In the genomic region with DNA sequence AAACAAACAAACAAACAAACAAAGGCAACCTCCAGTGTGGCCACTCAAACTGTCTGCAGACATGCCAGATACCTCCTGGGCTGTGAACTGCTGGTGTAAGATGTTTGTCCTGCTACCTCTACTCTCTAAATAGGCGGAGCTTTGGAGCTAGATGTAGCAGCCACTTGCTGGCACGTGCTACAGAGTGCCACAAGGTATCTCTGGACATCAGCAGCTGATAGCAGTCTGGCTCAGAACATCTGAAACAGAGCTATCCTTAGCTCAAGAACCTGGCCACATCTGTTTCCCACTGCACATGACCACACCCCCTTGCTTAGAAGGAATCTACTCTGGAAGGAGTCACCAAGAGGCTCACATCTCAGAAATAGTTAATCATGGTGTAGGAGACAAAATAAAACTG, we compare ENCODE assay signal across 30 mouse cellular contexts. TPM values are rescaled to one million over a fixed set of nuclear protein-coding genes. Genes with fewer than 3 reads are reported as not detected.
A peak's percentile ranks its signal among the peaks of the same experiment; 100 is the strongest.
DNase-seq lines count a peak whose midpoint lies in the region; ATAC-seq and TF ChIP-seq lines count a peak whose summit lies in the region.
"Had no signal": no experiment of that assay in that cellular context is flagged by ENCODE, and none has a peak within 500 bp of the region (broad histone marks: within the 10 kb centered on the region; RNA-seq: fewer than 3 reads in every experiment).

No protein-coding gene starts in this region.

- no peak for ATAC-seq in kidney, embryonic 15.5 days (replicated peaks; ENCODE audit: low FRiP score)
- ATAC-seq in intestine, embryonic 14.5 days (replicated peaks; ENCODE audit: low FRiP score, low TSS enrichment, low read depth), result no peak
- no peak for ATAC-seq in intestine, postnatal 0 days
- ATAC-seq in forebrain, embryonic 12.5 days (ENCODE audit: low FRiP score), result no peak
- ATAC-seq: CD4-positive, CD25-positive, alpha-beta regulatory T cell, adult 4 months; forebrain, embryonic 13.5 days; forebrain, embryonic 16.5 days; hindbrain, embryonic 16.5 days; Patski had no signal

- no peaks in the 10 kb centered on the region for H3K36me3 ChIP-seq in kidney, adult 2 months (ENCODE audit: control insufficient read depth, insufficient read depth, low read length)
- H3K36me3 ChIP-seq in kidney, embryonic 15.5 days, result no peaks in the 10 kb centered on the region
- no peaks in the 10 kb centered on the region for H3K36me3 ChIP-seq in intestine, embryonic 14.5 days (ENCODE audit: control insufficient read depth, insufficient read depth, low read length)
- H3K36me3 ChIP-seq in intestine, postnatal 0 days (ENCODE audit: control insufficient read depth, insufficient read depth), result no peaks in the 10 kb centered on the region; the same call in 1 of the 2 replicates
- H3K36me3 ChIP-seq in small intestine, adult 2 months (ENCODE audit: control insufficient read depth, insufficient read depth, low read length), result peaks cover 8% of the 10 kb centered on the region; the same call in 1 of the 2 replicates
- no peaks in the 10 kb centered on the region for H3K36me3 ChIP-seq in forebrain, embryonic 12.5 days (replicated peaks)
- H3K36me3 ChIP-seq in midbrain, embryonic 10.5 days, result no peaks in the 10 kb centered on the region
- H3K36me3 ChIP-seq: embryonic facial prominence, embryonic 12.5 days; embryonic facial prominence, embryonic 15.5 days; hindbrain, embryonic 10.5 days; hindbrain, embryonic 13.5 days had no signal

- H3K9ac ChIP-seq in kidney, embryonic 15.5 days, result no peak overlapping the region
- H3K9ac ChIP-seq in intestine, embryonic 14.5 days (ENCODE audit: low read length), result no peak overlapping the region
- no peak overlapping the region for H3K9ac ChIP-seq in intestine, postnatal 0 days (ENCODE audit: low read depth, low read length)
- H3K9ac ChIP-seq in forebrain, embryonic 12.5 days, result no peak overlapping the region
- H3K9ac ChIP-seq: embryonic facial prominence, embryonic 12.5 days; embryonic facial prominence, embryonic 15.5 days; forebrain, embryonic 13.5 days; hindbrain, embryonic 13.5 days had no signal

- TF ChIP-seq POLR2A in kidney, adult 2 months (IDR thresholded peaks at IDR 0.05; ENCODE audit: low read depth, low read length), result no peak
- no peak for TF ChIP-seq POLR2A in small intestine, adult 2 months (IDR thresholded peaks at IDR 0.05; ENCODE audit: low read depth, low read length)

- H3K4me3 ChIP-seq in kidney, adult 2 months (ENCODE audit: insufficient read depth, low read depth, low read length), result no peak overlapping the region
- no peak overlapping the region for H3K4me3 ChIP-seq in kidney, embryonic 15.5 days (replicated peaks)
- no peak overlapping the region for H3K4me3 ChIP-seq in intestine, embryonic 14.5 days (ENCODE audit: low read depth, low read length)
- peak overlapping the region; percentile 25; the same call in 1 of the 2 replicates for H3K4me3 ChIP-seq in intestine, postnatal 0 days (ENCODE audit: low read depth, low read length)
- peak overlapping the region; percentile 52; the same call in 1 of the 2 replicates for H3K4me3 ChIP-seq in small intestine, adult 2 months (ENCODE audit: low read depth, low read length)
- H3K4me3 ChIP-seq in forebrain, embryonic 12.5 days (replicated peaks), result no peak overlapping the region
- H3K4me3 ChIP-seq in midbrain, embryonic 10.5 days, result no peak overlapping the region
- H3K4me3 ChIP-seq: embryonic facial prominence, embryonic 12.5 days; embryonic facial prominence, embryonic 15.5 days; erythroblast, embryonic 14.5 days; forebrain, embryonic 13.5 days; gastrocnemius, adult 2 months; hindbrain, embryonic 10.5 days; hindbrain, embryonic 13.5 days had no signal

- DNase-seq in kidney, adult 2 months, result peak; percentile 30
- no peak for DNase-seq in intestine, embryonic 14.5 days (ENCODE audit: low spot score)
- DNase-seq in lung, postnatal 14 days, result no peak
- no peak for DNase-seq in midbrain, embryonic 10.5 days (ENCODE audit: low spot score)
- DNase-seq: adrenal gland, postnatal 10 days; adrenal gland, postnatal 36 days; cerebellum, adult 18-20 months; cerebellum, adult 9-10 months; cerebellum, postnatal 25 days; gastrocnemius, adult 2 months; gastrocnemius, postnatal 14 days; heart, adult 18-20 months; heart, postnatal 36 days had no signal

- no peaks in the 10 kb centered on the region for H3K9me3 ChIP-seq in kidney, embryonic 15.5 days (replicated peaks)
- no peaks in the 10 kb centered on the region for H3K9me3 ChIP-seq in intestine, embryonic 14.5 days (ENCODE audit: control insufficient read depth, low read length)
- H3K9me3 ChIP-seq in intestine, postnatal 0 days (ENCODE audit: control insufficient read depth), result no peaks in the 10 kb centered on the region
- H3K9me3 ChIP-seq in forebrain, embryonic 12.5 days, result no peaks in the 10 kb centered on the region
- no peaks in the 10 kb centered on the region for H3K9me3 ChIP-seq in midbrain, embryonic 10.5 days (replicated peaks)
- H3K9me3 ChIP-seq: embryonic facial prominence, embryonic 12.5 days; embryonic facial prominence, embryonic 15.5 days; forebrain, embryonic 13.5 days; hindbrain, embryonic 10.5 days; hindbrain, embryonic 13.5 days had no signal

- TF ChIP-seq CTCF in kidney, adult 2 months (conservative IDR thresholded peaks at IDR 0.05; ENCODE audit: insufficient read depth, insufficient read length, low read depth, low read length), result no peak
- TF ChIP-seq CTCF in intestine, postnatal 0 days (IDR thresholded peaks at IDR 0.05; ENCODE audit: low read depth), result no peak
- TF ChIP-seq CTCF in small intestine, adult 2 months (IDR thresholded peaks at IDR 0.05; ENCODE audit: extremely low read depth, insufficient read length, insufficient replicate concordance, low read depth, low read length), result no peak

- WGBS in kidney, adult 2 months, result 50% methylated on average over 2 of the region's 2 CpGs
- WGBS in kidney, embryonic 15.5 days, result 74% methylated on average over 2 of the region's 2 CpGs
- WGBS in intestine, embryonic 14.5 days, result 59% methylated on average over 2 of the region's 2 CpGs
- WGBS in intestine, postnatal 0 days, result 38% methylated on average over 2 of the region's 2 CpGs
- 49% methylated on average over 2 of the region's 2 CpGs for WGBS in small intestine, adult 2 months
- WGBS in forebrain, embryonic 12.5 days, result 78% methylated on average over 2 of the region's 2 CpGs
- WGBS in midbrain, embryonic 10.5 days, result 85% methylated on average over 2 of the region's 2 CpGs

- H3K4me2 ChIP-seq in kidney, embryonic 15.5 days, result no peak overlapping the region
- peak overlapping the region; percentile 33; the same call in 1 of the 2 replicates for H3K4me2 ChIP-seq in intestine, embryonic 14.5 days (ENCODE audit: low read length)
- peak overlapping the region; percentile 58 for H3K4me2 ChIP-seq in intestine, postnatal 0 days (replicated peaks; ENCODE audit: low read depth)
- H3K4me2 ChIP-seq in forebrain, embryonic 12.5 days, result no peak overlapping the region
- H3K4me2 ChIP-seq: embryonic facial prominence, embryonic 12.5 days; embryonic facial prominence, embryonic 15.5 days; forebrain, embryonic 13.5 days; hindbrain, embryonic 13.5 days had no signal

- peaks cover 8% of the 10 kb centered on the region; the same call in 1 of the 2 replicates for H3K4me1 ChIP-seq in kidney, adult 2 months (ENCODE audit: control insufficient read depth, insufficient read depth, low read length)
- peaks cover 30% of the 10 kb centered on the region for H3K4me1 ChIP-seq in kidney, embryonic 15.5 days
- no peaks in the 10 kb centered on the region; the same call in 1 of the 2 replicates for H3K4me1 ChIP-seq in intestine, embryonic 14.5 days (replicated peaks; ENCODE audit: control insufficient read depth, insufficient read depth, low read length)
- H3K4me1 ChIP-seq in intestine, postnatal 0 days (replicated peaks; ENCODE audit: control insufficient read depth, insufficient read depth, low read length), result no peaks in the 10 kb centered on the region; the same call in 1 of the 2 replicates
- peaks cover 21% of the 10 kb centered on the region; the same call in 1 of the 2 replicates for H3K4me1 ChIP-seq in small intestine, adult 2 months (ENCODE audit: control insufficient read depth, insufficient read depth, insufficient read length, low read length)
- H3K4me1 ChIP-seq in forebrain, embryonic 12.5 days, result peaks cover 5% of the 10 kb centered on the region; the same call in 1 of the 2 replicates
- peaks cover 20% of the 10 kb centered on the region for H3K4me1 ChIP-seq in midbrain, embryonic 10.5 days
- H3K4me1 ChIP-seq: forebrain, embryonic 13.5 days; hindbrain, embryonic 13.5 days had no signal

- peak overlapping the region; percentile 43; the same call in 1 of the 2 replicates for H3K27ac ChIP-seq in kidney, adult 2 months (ENCODE audit: insufficient read depth, low read depth, low read length)
- no peak overlapping the region for H3K27ac ChIP-seq in kidney, embryonic 15.5 days
- H3K27ac ChIP-seq in intestine, embryonic 14.5 days (ENCODE audit: low read depth), result no peak overlapping the region
- H3K27ac ChIP-seq in intestine, postnatal 0 days (ENCODE audit: low read depth, low read length), result peak overlapping the region; percentile 88
- H3K27ac ChIP-seq in small intestine, adult 2 months (ENCODE audit: insufficient read depth, low read depth, low read length), result peak overlapping the region; percentile 84; the same call in 1 of the 2 replicates
- H3K27ac ChIP-seq in forebrain, embryonic 12.5 days, result no peak overlapping the region
- no peak overlapping the region for H3K27ac ChIP-seq in midbrain, embryonic 10.5 days (replicated peaks)
- H3K27ac ChIP-seq: embryonic facial prominence, embryonic 12.5 days; embryonic facial prominence, embryonic 15.5 days; forebrain, embryonic 13.5 days; gastrocnemius, adult 2 months; hindbrain, embryonic 13.5 days had no signal

- H3K27me3 ChIP-seq in kidney, adult 2 months (replicated peaks; ENCODE audit: control insufficient read depth, insufficient read depth, low read length), result no peaks in the 10 kb centered on the region
- H3K27me3 ChIP-seq in kidney, embryonic 15.5 days, result no peaks in the 10 kb centered on the region
- no peaks in the 10 kb centered on the region for H3K27me3 ChIP-seq in intestine, embryonic 14.5 days (replicated peaks; ENCODE audit: control insufficient read depth, insufficient read depth, low read length)
- no peaks in the 10 kb centered on the region for H3K27me3 ChIP-seq in intestine, postnatal 0 days (replicated peaks; ENCODE audit: control insufficient read depth, insufficient read depth, low read length)
- no peaks in the 10 kb centered on the region for H3K27me3 ChIP-seq in small intestine, adult 2 months (ENCODE audit: control insufficient read depth, insufficient read depth, low read length)
- H3K27me3 ChIP-seq in forebrain, embryonic 12.5 days, result no peaks in the 10 kb centered on the region
- no peaks in the 10 kb centered on the region for H3K27me3 ChIP-seq in midbrain, embryonic 10.5 days (ENCODE audit: low read depth, poor library complexity, severe bottlenecking)
- H3K27me3 ChIP-seq: embryonic facial prominence, embryonic 12.5 days; embryonic facial prominence, embryonic 15.5 days; forebrain, embryonic 13.5 days; Patski had no signal

RNA-seq across cellular contexts. Expression of gene Slc51a, which starts 2.5 kb away (rescaled TPM):
- polyA plus RNA-seq in kidney, adult 2 months (2012; rRNA removed), result 92.3 and 97.3 TPM in 2 replicates
- polyA plus RNA-seq in kidney, embryonic 15.5 days (2015; fragmentation: Nextera tagmentation; extraction: Ambion mirVana), result 2.1 and 2.2 TPM in 2 replicates
- polyA plus RNA-seq in intestine, embryonic 14.5 days (2014; fragmentation: Nextera tagmentation; extraction: Ambion mirVana), result 42.2 and 46.0 TPM in 2 replicates
- 292 and 346 TPM in 2 replicates for polyA plus RNA-seq in intestine, postnatal 0 days (2015; fragmentation: Nextera tagmentation; extraction: Ambion mirVana)
- polyA plus RNA-seq in small intestine, adult 2 months (2012; rRNA removed), result 102 and 424 TPM in 2 replicates
- 0.27 and 0.40 TPM in 2 replicates for polyA plus RNA-seq in forebrain, embryonic 12.5 days (2016; fragmentation: Nextera tagmentation; extraction: Ambion mirVana)
- polyA plus RNA-seq in midbrain, embryonic 10.5 days (2016; fragmentation: Nextera tagmentation; extraction: Ambion mirVana), result 0.16 and 0.35 TPM in 2 replicates
- polyA plus RNA-seq: CD4-positive, CD25-positive, alpha-beta regulatory T cell, adult 4 months; embryonic facial prominence, embryonic 15.5 days; erythroblast, embryonic 14.5 days; hindbrain, embryonic 16.5 days had no signal

RNA-seq across cellular contexts. Expression of gene Zdhhc19, which starts 10.9 kb away (rescaled TPM):
- 0.11 TPM in 1 of 2 replicates, not detected in the other for polyA plus RNA-seq in kidney, adult 2 months (2012; rRNA removed)
- polyA plus RNA-seq in kidney, embryonic 15.5 days (2015; fragmentation: Nextera tagmentation; extraction: Ambion mirVana), result not detected in 2 replicates
- 0.20 TPM in 1 of 2 replicates, not detected in the other for polyA plus RNA-seq in intestine, embryonic 14.5 days (2014; fragmentation: Nextera tagmentation; extraction: Ambion mirVana)
- 3.8 and 4.7 TPM in 2 replicates for polyA plus RNA-seq in intestine, postnatal 0 days (2015; fragmentation: Nextera tagmentation; extraction: Ambion mirVana)
- 0.18 and 0.42 TPM in 2 replicates for polyA plus RNA-seq in small intestine, adult 2 months (2012; rRNA removed)
- polyA plus RNA-seq in forebrain, embryonic 12.5 days (2016; fragmentation: Nextera tagmentation; extraction: Ambion mirVana), result not detected in 2 replicates
- not detected in 2 replicates for polyA plus RNA-seq in midbrain, embryonic 10.5 days (2016; fragmentation: Nextera tagmentation; extraction: Ambion mirVana)
- polyA plus RNA-seq: C2C12; CD4-positive, CD25-positive, alpha-beta regulatory T cell, adult 4 months; embryonic facial prominence, embryonic 12.5 days; embryonic facial prominence, embryonic 15.5 days; erythroblast, embryonic 14.5 days; forebrain, embryonic 13.5 days; forebrain, embryonic 16.5 days; heart, embryonic 14.5 days; heart, postnatal 0 days; hindbrain, embryonic 10.5 days; hindbrain, embryonic 13.5 days; hindbrain, embryonic 16.5 days; Patski had no signal

RNA-seq across cellular contexts. Expression of gene Pcyt1a, which starts 54.5 kb away (rescaled TPM):
- 42.9 and 43.8 TPM in 2 replicates for polyA plus RNA-seq in kidney, adult 2 months (2012; rRNA removed)
- polyA plus RNA-seq in kidney, embryonic 15.5 days (2015; fragmentation: Nextera tagmentation; extraction: Ambion mirVana), result 35.8 and 41.3 TPM in 2 replicates
- polyA plus RNA-seq in intestine, embryonic 14.5 days (2014; fragmentation: Nextera tagmentation; extraction: Ambion mirVana), result 45.0 and 51.1 TPM in 2 replicates
- polyA plus RNA-seq in intestine, postnatal 0 days (2015; fragmentation: Nextera tagmentation; extraction: Ambion mirVana), result 114 and 120 TPM in 2 replicates
- polyA plus RNA-seq in small intestine, adult 2 months (2012; rRNA removed), result 55.4 and 115 TPM in 2 replicates
- polyA plus RNA-seq in forebrain, embryonic 12.5 days (2016; fragmentation: Nextera tagmentation; extraction: Ambion mirVana), result 42.7 and 45.6 TPM in 2 replicates
- polyA plus RNA-seq in midbrain, embryonic 10.5 days (2016; fragmentation: Nextera tagmentation; extraction: Ambion mirVana), result 43.1 and 46.4 TPM in 2 replicates

Comparison
In these comparisons a context has a peak if more than half of its experiments do, and no peak if none do; other contexts are left out.
1. H3K27ac ChIP-seq: peak in kidney, adult 2 months (single experiment), intestine, postnatal 0 days (single experiment) and small intestine, adult 2 months (single experiment); none in kidney, embryonic 15.5 days (single experiment), intestine, embryonic 14.5 days (single experiment), forebrain, embryonic 12.5 days (single experiment) and midbrain, embryonic 10.5 days (single experiment).
2. H3K4me3 ChIP-seq: peak in intestine, postnatal 0 days (single experiment) and small intestine, adult 2 months (single experiment); none in kidney, adult 2 months (single experiment), kidney, embryonic 15.5 days (single experiment), intestine, embryonic 14.5 days (single experiment), forebrain, embryonic 12.5 days (single experiment) and midbrain, embryonic 10.5 days (single experiment).
3. RNA of gene Slc51a, which starts 2.5 kb away (polyA plus RNA-seq): 102 to 424 TPM in small intestine, adult 2 months, 292 to 346 TPM in intestine, postnatal 0 days, 92.3 to 97.3 TPM in kidney, adult 2 months and 42.2 to 46.0 TPM in intestine, embryonic 14.5 days; 2.1 to 2.2 TPM in kidney, embryonic 15.5 days, 0.27 to 0.40 TPM in forebrain, embryonic 12.5 days and 0.16 to 0.35 TPM in midbrain, embryonic 10.5 days; every median in the first group is over 10 times any median in the second.
4. H3K4me2 ChIP-seq: peak in intestine, embryonic 14.5 days (single experiment) and intestine, postnatal 0 days (single experiment); none in kidney, embryonic 15.5 days (single experiment) and forebrain, embryonic 12.5 days (single experiment).